Mouse (Mus musculus) gastrocnemius, adult 2 months (tissue): ENCODE measurements around the gene Rpl3l. TPM values are rescaled to one million over a fixed set of nuclear protein-coding genes. Genes with fewer than 3 reads are reported as not detected.

Experiments used
- DNase-seq: peaks from one replicate; pipeline ENCODE4 v3.0.0; 2022
- H3K27ac ChIP-seq: fragments of 200-600 bp; 2 replicates; pipeline ENCODE4 v1.8.1; 2022; ENCODE audit warnings: mild to moderate bottlenecking
- H3K4me3 ChIP-seq: fragments of 200-600 bp; 2 replicates; pipeline ENCODE4 v1.8.1; 2022; ENCODE audit warnings: mild to moderate bottlenecking, moderate library complexity
- CTCF ChIP-seq: fragments of 200-600 bp; IDR thresholded peaks from 2 replicates; pipeline ENCODE4 v1.8.1; 2022; ENCODE audit warnings: antibody characterized with exemption, mild to moderate bottlenecking, moderate library complexity
- intact Hi-C: fragments of 180-260 bp; cut with DNase I; formaldehyde crosslinking; loops from one replicate; pipeline ENCODE4 v1.15.1; 2025
- long read RNA-seq, 2 experiments: library from polyadenylated mRNA; stranded (forward); transcript quantifications; one replicate each; pipeline ENCODE4 v2.0.0; 2021
- total RNA-seq, 2 experiments: library from RNA; stranded (reverse); gene quantifications; 2 replicates each; pipeline ENCODE4 v1.2.3; 2021

Rpl3l gene
- 100 to 1,000 TPM; 753 to 889 TPM for total RNA-seq
- long read RNA-seq, experiment 1, transcript Rpl3l-201 (7 exons, 1,033 nt) = minor isoform, 6 of 408 reads
- long read RNA-seq, experiment 1, transcript Rpl3l-202 (10 exons, 1,375 nt) = major isoform, 233 of 408 reads
- long read RNA-seq, experiment 1, partial matches to known transcripts = 143 of 408 reads
- long read RNA-seq, experiment 1, other reads (novel, unspliced or antisense) = 26 of 408 reads
- long read RNA-seq, experiment 2, transcript Rpl3l-202 (10 exons, 1,375 nt) = major isoform, 283 of 488 reads
- long read RNA-seq, experiment 2, partial matches to known transcripts = 164 of 488 reads
- long read RNA-seq, experiment 2, other reads (novel, unspliced or antisense) = 38 of 488 reads

GRCm38 (mm10) chr17:24727618-24728017, at the start of gene Rpl3l:
Gene Rpl3l (plus strand): TSS chr17:24727820.
- DNase-seq = peak; percentile 90
- peak within 1 kb of the TSS; percentile 78 for H3K4me3 ChIP-seq
- intact Hi-C loops = no loop called here
- TF ChIP-seq CTCF = no peak
- peak within 1 kb of the TSS; percentile 98 for H3K27ac ChIP-seq

GRCm38 (mm10) chr17:24686514-24686913, 41.1 kb upstream of the Rpl3l start:
- no peak for DNase-seq
- H3K4me3 ChIP-seq = 0 out of 2 replicates have a peak overlapping the region, but pooled peaks have one; percentile 4

DNA sequence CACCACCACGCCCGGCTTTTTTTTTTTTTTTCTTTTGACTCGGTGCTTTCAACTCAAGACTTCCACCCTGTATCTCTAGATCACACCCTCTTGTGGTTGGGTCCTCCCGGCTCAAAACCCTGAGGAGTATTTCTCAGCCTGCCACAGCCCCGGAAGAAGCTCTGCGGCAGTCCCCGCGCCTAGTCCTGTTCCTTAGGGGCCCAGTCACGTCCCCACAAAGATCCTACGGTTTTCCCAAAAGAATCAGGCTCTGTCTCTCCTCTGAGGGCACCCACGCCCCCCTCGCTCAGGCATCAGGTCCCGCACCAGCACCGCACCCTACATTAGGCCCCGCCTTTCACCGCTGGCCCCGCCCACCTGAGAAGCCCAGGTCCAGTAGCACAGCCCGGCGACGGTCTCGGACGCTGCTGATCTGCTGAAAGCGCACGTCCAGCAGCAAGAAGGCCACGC, 40.4 kb upstream of the Rpl3l start:
- peak; percentile 72 for DNase-seq
- Histone ChIP-seq H3K4me3 (peak overlapping the region; percentile 67), H3K27ac (no peak overlapping the region)
- TF ChIP-seq CTCF = no peak
- intact Hi-C loops = no loop called here

More at GRCm38 (mm10) chr17:24686514-24686913, 41.1 kb upstream of the Rpl3l start:
- intact Hi-C loops = no loop called here
- TF ChIP-seq CTCF = no peak
- H3K27ac ChIP-seq = no peak overlapping the region

DNA sequence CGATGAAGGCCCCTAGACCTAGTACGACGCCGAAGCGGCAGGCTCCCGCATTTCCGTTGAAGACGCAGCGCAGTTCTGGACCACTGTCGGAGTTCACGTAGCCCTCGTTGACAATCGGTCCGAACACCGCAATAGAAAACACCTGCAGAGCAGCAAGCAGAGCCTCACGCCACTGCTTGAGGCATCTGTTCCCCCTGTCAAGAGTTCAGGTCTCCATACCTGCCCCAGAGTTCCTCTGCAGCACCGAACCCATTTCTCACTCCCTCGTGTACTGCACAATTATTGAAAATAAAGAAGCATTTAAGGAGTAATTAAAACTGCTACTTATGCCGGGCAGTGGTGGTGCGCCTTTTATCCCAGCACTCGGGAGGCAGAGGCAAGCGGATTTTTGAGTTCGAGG, 40.0 kb upstream of the Rpl3l start:
- DNase-seq = no peak
- Histone ChIP-seq H3K27ac (no peak overlapping the region), H3K4me3 (peak overlapping the region; percentile 67)
- intact Hi-C loops = no loop called here
- no peak for TF ChIP-seq CTCF

GRCm38 (mm10) chr17:24689251-24690081, 38.2 kb upstream of the Rpl3l start, which contains the start of gene Syngr3:
Gene Syngr3 (minus strand): TSS chr17:24689955.
- no peak for TF ChIP-seq CTCF
- Histone ChIP-seq H3K4me3 (peak within 1 kb of the TSS; percentile 67), H3K27ac (no peak within 1 kb of the TSS)
- intact Hi-C loops = no loop called here
- no peak for DNase-seq

- H3K27ac ChIP-seq = no peak overlapping the region
- intact Hi-C loops = no loop called here
- no peak overlapping the region for H3K4me3 ChIP-seq
- DNase-seq = no peak
- TF ChIP-seq CTCF = no peak
Observed at GRCm38 (mm10) chr17:24692385-24692784, 35.2 kb upstream of the Rpl3l start.

- H3K4me3 ChIP-seq = peak overlapping the region; percentile 82
- intact Hi-C loops = no loop called here
- no peak for DNase-seq
- TF ChIP-seq CTCF = no peak
- peak overlapping the region; percentile 92 for H3K27ac ChIP-seq
Observed at GRCm38 (mm10) chr17:24695326-24696010, 32.2 kb upstream of the Rpl3l start.

DNA sequence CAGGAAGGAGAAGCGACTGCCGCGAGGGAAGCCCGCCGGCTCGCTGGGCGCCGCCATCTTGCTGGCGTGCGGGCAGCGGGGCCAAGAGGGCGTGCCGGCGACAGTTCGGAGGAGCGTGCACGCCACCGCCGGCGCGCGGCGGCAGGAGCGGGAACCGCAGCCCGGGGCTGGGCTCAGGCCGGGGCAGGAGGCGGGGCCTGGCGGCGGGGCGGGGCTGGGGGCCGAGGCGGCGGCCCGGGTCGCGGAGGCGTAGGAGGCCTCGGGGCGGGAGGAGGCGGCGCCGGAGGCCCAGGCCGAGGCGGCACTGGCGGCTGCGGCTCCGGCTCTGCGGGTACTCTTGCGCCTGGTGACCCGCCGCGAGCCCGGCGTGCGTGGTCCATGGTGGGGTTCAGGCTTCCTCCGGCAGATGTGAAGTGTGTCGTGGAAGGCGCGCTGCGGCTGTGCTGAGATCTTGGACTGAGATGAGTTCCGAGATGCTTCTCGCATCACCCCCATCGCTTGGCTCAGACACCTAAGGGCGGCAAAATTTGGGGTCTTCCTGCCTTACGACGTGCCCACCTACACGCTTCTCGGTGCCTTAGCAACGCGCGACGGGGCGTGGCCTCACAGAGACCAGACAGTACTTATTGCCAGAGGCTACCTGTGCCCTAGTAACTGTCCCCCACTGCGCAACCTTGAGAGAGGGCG, 31.5 kb upstream of the Rpl3l start, which contains the start of the genes Gfer and Noxo1:
TSS of gene Gfer (minus strand) at position 146 of the 687 bp plus-strand sequence.
TSS of gene Noxo1 (plus strand) at position 224 of the 687 bp plus-strand sequence.
- peak within 1 kb of the TSS; percentile 82 for H3K4me3 ChIP-seq
- peak within 1 kb of the TSS; percentile 92 for H3K27ac ChIP-seq
- intact Hi-C loops = no loop called here
- peak; percentile 48 for TF ChIP-seq CTCF
- DNase-seq = peak; percentile 96

- no peak for TF ChIP-seq CTCF
- Histone ChIP-seq H3K4me3 (no peak overlapping the region), H3K27ac (no peak overlapping the region)
- intact Hi-C loops = no loop called here
- DNase-seq = no peak
Observed at GRCm38 (mm10) chr17:24697985-24698384, 29.6 kb upstream of the Rpl3l start.

- no peak for DNase-seq
- H3K27ac ChIP-seq = no peak overlapping the region
- TF ChIP-seq CTCF = no peak
- H3K4me3 ChIP-seq = no peak overlapping the region
- intact Hi-C loops = no loop called here
Observed at GRCm38 (mm10) chr17:24698715-24699114, 28.9 kb upstream of the Rpl3l start.

- TF ChIP-seq CTCF = no peak
- Histone ChIP-seq H3K27ac (no peak overlapping the region), H3K4me3 (no peak overlapping the region)
- no peak for DNase-seq
- intact Hi-C loops = no loop called here
Observed at GRCm38 (mm10) chr17:24699473-24699872, 28.1 kb upstream of the Rpl3l start.

- TF ChIP-seq CTCF = no peak
- no peak overlapping the region for H3K4me3 ChIP-seq
- no peak overlapping the region for H3K27ac ChIP-seq
- intact Hi-C loops = no loop called here
- no peak for DNase-seq
Observed at GRCm38 (mm10) chr17:24701251-24701650, 26.4 kb upstream of the Rpl3l start.
